Mouse (Mus musculus) C2C12 (cell line): ENCODE measurements around the gene Rbm5.

Source experiments
- CTCF ChIP-seq: IDR thresholded peaks from one replicate; pipeline ENCODE4 v1.5.1; 2011; ENCODE audit not compliant: control insufficient read depth, insufficient read depth, insufficient read length
- FOSL1 ChIP-seq: IDR thresholded peaks from one replicate; pipeline ENCODE4 v1.8.0; 2011; ENCODE audit warnings: mild to moderate bottlenecking, low read length; ENCODE audit not compliant: poor library complexity, insufficient read depth, severe bottlenecking
- MYOG ChIP-seq: IDR thresholded peaks from one replicate; pipeline ENCODE4 v1.6.1; 2011; ENCODE audit not compliant: control insufficient read depth, insufficient read length; ENCODE audit errors: extremely low read depth

DNA sequence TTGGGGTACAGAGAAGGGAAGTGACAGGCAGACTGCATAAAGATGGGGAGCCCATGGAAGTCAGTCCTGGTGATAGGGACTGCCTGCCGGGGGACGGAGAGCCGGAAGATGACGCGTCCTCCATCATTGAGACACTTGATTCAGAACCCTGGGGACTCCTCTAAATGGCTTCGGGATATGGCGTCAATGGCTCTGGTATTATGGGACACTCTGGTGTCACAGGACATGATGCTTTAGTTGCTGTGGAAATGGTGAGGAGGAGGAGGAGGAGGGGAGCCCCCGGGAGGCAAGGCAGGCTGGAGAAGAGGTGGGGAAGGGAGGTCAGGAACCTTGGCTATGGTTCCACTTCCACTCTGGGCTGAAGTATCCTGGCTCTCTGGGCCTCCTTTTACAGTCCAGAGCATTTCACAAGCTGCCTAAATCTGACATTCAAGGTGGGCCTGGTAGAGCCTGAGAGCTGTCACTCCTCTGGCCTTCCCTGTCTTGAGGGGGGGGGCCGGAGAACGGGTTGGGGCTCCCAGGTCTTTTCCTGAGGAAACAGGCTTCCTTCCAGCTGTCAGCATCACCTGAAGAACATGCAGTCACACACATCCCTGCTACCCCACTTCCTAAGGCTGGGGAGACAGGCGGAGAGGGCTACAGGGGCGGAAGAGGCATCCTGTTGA, 75.2 kb downstream of the Rbm5 start:
- no peak for TF ChIP-seq FOSL1
- no peak for TF ChIP-seq CTCF
- no peak for TF ChIP-seq MYOG
